Mouse (Mus musculus): ENCODE data around the gene Ykt6. TPM values are rescaled to one million over a fixed set of nuclear protein-coding genes. Genes with fewer than 3 reads are reported as not detected.
"Not testable (repeated sequence)": the region's sequence is repeated elsewhere in the genome, so short reads cannot be mapped to it uniquely, and the experiment has no call there.

The Ykt6 gene
- 47.8 and 48.4 TPM in 2 replicates for total RNA-seq (2014; fragmentation: Nextera tagmentation)
- 44.1 and 45.2 TPM in 2 replicates for total RNA-seq (2017)

GRCm38 (mm10) chr11:5955546-5956276 lies at the start of gene Ykt6:
TSS of gene Ykt6 (plus strand) at chr11:5955693.
- peak; percentile 94 for ATAC-seq (replicated peaks; ENCODE audit: poor library complexity, severe bottlenecking)

- no peak for ATAC-seq (replicated peaks; ENCODE audit: poor library complexity, severe bottlenecking)
Measured at GRCm38 (mm10) chr11:5905778-5906518, 49.5 kb upstream of the Ykt6 start.

DNA sequence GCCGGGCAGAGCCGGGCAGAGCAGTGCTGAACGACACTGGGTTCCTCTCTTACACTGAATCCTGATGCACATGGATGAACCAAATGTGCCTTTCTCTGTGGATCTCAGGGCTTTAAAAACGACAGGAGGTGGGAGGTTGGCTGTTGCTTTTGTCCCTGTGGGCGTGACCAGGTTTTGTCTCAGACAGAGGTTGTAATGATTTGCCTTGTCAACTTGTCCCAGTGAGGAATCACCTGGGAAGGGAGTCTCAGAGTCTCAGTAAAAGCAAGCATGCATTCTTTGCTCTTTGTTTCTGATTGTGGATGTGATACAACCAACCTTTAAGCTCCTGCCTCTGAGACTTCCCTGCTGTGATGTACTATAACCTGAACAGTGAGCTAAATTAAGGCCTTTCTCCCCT lies 48.4 kb upstream of the Ykt6 start:
- no peak for ATAC-seq (replicated peaks; ENCODE audit: poor library complexity, severe bottlenecking)

GRCm38 (mm10) chr11:5908642-5909041 lies 46.9 kb upstream of the Ykt6 start:
- no peak for ATAC-seq (replicated peaks; ENCODE audit: poor library complexity, severe bottlenecking)

GRCm38 (mm10) chr11:5912635-5913034 lies 42.9 kb upstream of the Ykt6 start:
- peak; percentile 84 for ATAC-seq (replicated peaks; ENCODE audit: poor library complexity, severe bottlenecking)

GRCm38 (mm10) chr11:5913256-5913655 lies 42.2 kb upstream of the Ykt6 start:
- no peak for ATAC-seq (replicated peaks; ENCODE audit: poor library complexity, severe bottlenecking)

- ATAC-seq (replicated peaks; ENCODE audit: poor library complexity, severe bottlenecking), result no peak
Measured at GRCm38 (mm10) chr11:5913936-5914335, 41.6 kb upstream of the Ykt6 start.

DNA sequence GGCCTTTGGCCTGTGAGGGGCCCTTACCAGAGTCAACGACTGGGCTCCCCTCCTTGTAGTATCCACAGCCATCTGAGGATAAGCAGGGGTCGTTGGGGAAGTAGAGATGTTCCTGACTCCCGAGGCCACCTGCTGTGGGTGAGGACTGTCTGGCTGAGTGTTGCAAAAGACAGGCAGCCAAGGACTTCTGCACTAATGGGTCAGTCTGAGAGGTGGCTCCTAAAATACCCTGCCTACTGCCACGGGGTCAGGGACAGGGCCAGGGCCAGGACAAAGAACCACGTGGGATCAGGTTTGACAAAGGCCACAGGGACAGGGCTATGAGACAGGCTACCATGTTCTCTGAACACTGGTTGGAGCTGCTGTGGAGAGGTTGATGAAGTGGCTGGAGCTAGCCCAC lies 40.6 kb upstream of the Ykt6 start:
- no peak for ATAC-seq (replicated peaks; ENCODE audit: poor library complexity, severe bottlenecking)

- ATAC-seq (replicated peaks; ENCODE audit: poor library complexity, severe bottlenecking), result no peak
Measured at GRCm38 (mm10) chr11:5915429-5916177, 39.9 kb upstream of the Ykt6 start.

DNA sequence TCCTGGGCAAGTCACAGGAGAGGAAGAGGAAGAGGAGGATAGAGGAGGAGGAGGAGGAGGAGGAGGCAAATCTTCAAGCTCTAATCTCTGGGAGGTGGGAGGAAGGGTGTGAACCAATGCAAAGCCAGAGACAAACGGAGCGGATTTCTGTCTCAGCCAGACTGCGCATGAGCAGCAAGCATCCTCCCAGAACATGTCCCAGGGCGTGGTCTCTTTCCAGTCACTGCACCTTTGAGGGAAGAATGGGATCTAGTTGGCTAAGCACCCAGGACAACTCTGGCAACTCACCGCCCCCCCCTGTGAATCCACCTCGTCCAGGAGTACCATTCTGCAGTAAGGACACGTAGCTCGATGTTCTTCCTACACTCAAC lies 39.3 kb upstream of the Ykt6 start:
- ATAC-seq (replicated peaks; ENCODE audit: poor library complexity, severe bottlenecking), result no peak

DNA sequence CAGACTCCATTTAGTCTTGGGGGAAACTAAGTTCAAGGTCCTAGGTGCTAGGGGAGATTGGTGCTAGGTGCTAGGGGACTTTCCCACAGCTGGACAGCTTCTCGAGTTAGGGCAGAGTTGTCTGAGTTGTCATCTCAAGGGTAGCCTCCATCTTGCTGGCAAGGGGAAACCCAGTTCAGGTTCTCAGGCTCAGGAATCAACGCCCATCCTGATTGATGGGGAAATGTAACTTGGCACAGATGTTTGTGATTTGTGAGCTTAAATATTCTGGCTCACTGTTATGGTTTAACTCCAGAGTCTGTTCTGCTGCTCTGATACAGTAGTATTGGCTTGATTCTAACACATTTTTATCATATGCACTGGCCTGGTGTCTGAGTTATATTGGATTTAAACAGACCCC lies 37.4 kb upstream of the Ykt6 start:
- ATAC-seq (replicated peaks; ENCODE audit: poor library complexity, severe bottlenecking), result no peak

DNA sequence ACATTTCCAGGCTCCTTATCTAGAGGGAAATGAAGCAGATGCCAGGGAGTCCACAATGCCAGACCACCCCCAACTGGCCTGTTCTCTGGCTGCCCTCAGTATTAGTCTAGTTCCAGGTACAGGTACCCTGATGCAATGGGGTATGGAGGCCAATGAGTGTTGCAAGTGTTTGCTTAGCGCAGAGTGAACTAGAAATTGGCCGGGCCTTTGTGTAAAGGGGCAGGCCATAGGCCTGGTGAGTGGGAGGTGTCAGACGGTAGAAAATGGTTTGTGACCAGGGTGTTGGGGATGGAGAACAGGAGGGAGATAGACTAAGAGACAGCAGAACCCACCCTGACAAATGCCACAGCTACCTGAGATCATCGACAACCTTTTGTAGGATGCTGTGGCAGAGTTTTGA lies 35.9 kb upstream of the Ykt6 start:
- ATAC-seq (replicated peaks; ENCODE audit: poor library complexity, severe bottlenecking), result no peak

GRCm38 (mm10) chr11:5920323-5920960 lies 35.1 kb upstream of the Ykt6 start:
- peak; percentile 71 for ATAC-seq (replicated peaks; ENCODE audit: poor library complexity, severe bottlenecking)

GRCm38 (mm10) chr11:5924699-5925098 lies 30.8 kb upstream of the Ykt6 start:
- ATAC-seq (replicated peaks; ENCODE audit: poor library complexity, severe bottlenecking), result no peak

DNA sequence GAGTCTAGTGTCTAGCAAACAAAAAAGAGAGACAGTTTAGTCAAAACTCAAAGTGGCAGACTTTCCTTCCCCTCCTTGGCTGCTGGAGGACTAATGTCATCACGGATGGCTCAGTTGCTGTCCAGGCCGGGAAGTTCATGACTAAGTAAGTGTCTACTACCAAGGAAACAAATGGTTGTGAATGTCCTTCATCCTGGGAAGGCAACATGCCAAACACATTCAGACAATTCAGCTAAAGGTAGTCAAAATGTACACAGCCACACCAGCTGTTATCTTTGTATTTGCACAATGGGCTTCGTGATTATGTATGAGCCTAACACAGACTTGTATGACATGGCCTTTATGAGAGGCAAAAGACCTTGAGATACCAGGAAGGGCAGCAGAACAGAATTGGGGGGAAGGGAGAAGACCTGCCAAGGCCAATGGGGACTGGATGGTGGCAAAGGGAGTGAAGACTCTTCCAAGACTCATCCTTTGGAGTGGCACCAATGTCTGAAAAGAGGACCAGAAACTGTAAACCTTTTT lies 28.7 kb upstream of the Ykt6 start:
- ATAC-seq (replicated peaks; ENCODE audit: poor library complexity, severe bottlenecking), result no peak

- no peak for ATAC-seq (replicated peaks; ENCODE audit: poor library complexity, severe bottlenecking)
Measured at GRCm38 (mm10) chr11:5930578-5930977, 24.9 kb upstream of the Ykt6 start.

DNA sequence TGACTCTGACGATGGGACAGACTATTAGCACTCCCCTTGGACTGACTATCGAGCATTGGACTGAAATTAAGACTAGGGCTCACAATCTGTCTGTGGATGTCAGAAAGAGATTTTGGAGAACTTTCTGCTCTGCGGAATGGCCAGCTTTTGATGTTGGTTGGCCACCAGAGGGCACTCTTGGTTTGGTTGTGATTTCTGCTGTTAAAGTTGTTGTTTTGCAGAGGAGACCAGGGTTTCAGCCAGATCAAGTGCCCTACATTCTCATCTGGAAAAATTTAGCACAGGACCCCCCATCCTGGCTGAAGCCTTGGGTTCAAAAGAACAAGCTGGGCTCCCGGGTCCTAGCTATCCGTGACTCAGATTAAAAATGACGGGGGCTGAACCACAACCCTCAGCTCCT lies 23.5 kb upstream of the Ykt6 start:
- not testable (repeated sequence) for ATAC-seq (replicated peaks; ENCODE audit: poor library complexity, severe bottlenecking)

DNA sequence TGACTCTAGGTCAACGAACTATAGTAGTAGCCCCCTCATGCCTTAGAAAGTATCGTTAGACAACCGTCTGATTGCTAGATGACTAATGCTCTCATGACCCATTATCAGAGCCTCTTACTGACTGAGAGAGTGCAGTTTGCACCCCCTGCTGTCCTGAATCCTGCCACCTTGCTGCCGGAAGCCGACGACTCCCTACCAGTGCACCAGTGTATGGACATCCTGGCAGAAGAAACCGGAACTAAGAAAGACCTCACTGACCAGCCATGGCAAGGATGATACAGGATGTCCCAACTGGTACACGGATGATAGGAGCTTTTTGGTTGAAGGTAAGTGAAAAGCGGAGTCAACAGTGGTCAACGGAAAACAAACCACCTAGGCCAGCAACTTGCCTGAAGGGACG lies 21.0 kb upstream of the Ykt6 start:
- not testable (repeated sequence) for ATAC-seq (replicated peaks; ENCODE audit: poor library complexity, severe bottlenecking)

- no peak for ATAC-seq (replicated peaks; ENCODE audit: poor library complexity, severe bottlenecking)
Measured at GRCm38 (mm10) chr11:5942966-5943365, 12.5 kb upstream of the Ykt6 start.

GRCm38 (mm10) chr11:5945096-5945495 lies 10.4 kb upstream of the Ykt6 start:
- 0 out of 2 replicates have a peak, but pooled peaks have one; percentile 28 for ATAC-seq (replicated peaks; ENCODE audit: poor library complexity, severe bottlenecking)

All from granulocyte monocyte progenitor cell, adult 5-6 weeks (primary cell).